Mouse (Mus musculus) forebrain, embryonic 15.5 days (tissue): ENCODE data around the gene Myoz1. TPM values are rescaled to one million over a fixed set of nuclear protein-coding genes. Genes with fewer than 3 reads are reported as not detected.
"Not testable (repeated sequence)": the region's sequence is repeated elsewhere in the genome, so short reads cannot be mapped to it uniquely, and the experiment has no call there.

Source experiments
- ATAC-seq: fragments of 200-750 bp; cut with Nextera tagmentation; replicated peaks from 2 replicates; pipeline ENCODE4 v1.8.0; 2017; ENCODE audit warnings: mild to moderate bottlenecking, moderate TSS enrichment, moderate library complexity
- H3K27ac ChIP-seq: fragments of 300-500 bp; sonication (generic); replicated peaks from 2 replicates; pipeline ENCODE4 v1.5.1; 2015; ENCODE audit warnings: mild to moderate bottlenecking, inconsistent platforms
- H3K27me3 ChIP-seq: fragments of 300-500 bp; sonication (generic); 2 replicates; pipeline ENCODE4 v1.6.1; 2015; ENCODE audit warnings: inconsistent platforms
- H3K36me3 ChIP-seq: fragments of 300-500 bp; sonication (generic); 2 replicates; pipeline ENCODE4 v1.6.1; 2015; ENCODE audit warnings: mild to moderate bottlenecking, inconsistent platforms
- H3K4me1 ChIP-seq: fragments of 300-500 bp; sonication (generic); 2 replicates; pipeline ENCODE4 v1.6.1; 2015; ENCODE audit warnings: inconsistent platforms
- H3K4me2 ChIP-seq: fragments of 300-500 bp; sonication (generic); replicated peaks from 2 replicates; pipeline ENCODE4 v1.6.1; 2015; ENCODE audit warnings: mild to moderate bottlenecking, inconsistent platforms
- H3K4me3 ChIP-seq: fragments of 300-500 bp; sonication (generic); 2 replicates; pipeline ENCODE4 v1.5.1; 2015; ENCODE audit warnings: mild to moderate bottlenecking, inconsistent platforms
- H3K9ac ChIP-seq: fragments of 300-500 bp; sonication (generic); replicated peaks from 2 replicates; pipeline ENCODE4 v1.6.1; 2015; ENCODE audit warnings: mild to moderate bottlenecking, inconsistent platforms
- H3K9me3 ChIP-seq: fragments of 300-500 bp; sonication (generic); 2 replicates; pipeline ENCODE4 v1.6.1; 2016; ENCODE audit warnings: inconsistent platforms
- WGBS: fragments of 180-500 bp; shearing (Covaris S2); methylation state at CpG from one replicate; pipeline ENCODE4 v1.1.7; 2015; ENCODE audit warnings: mixed read lengths; 5-methylcytosine and 5-hydroxymethylcytosine counted together
- polyA plus RNA-seq: library from polyadenylated mRNA; unstranded; fragments of >200 nt; fragmentation: Nextera tagmentation; extraction: Ambion mirVana; gene quantifications from 2 replicates; pipeline ENCODE4 v1.2.1, GENCODE M21; 2015

Myoz1 gene
- polyA plus RNA-seq, 1 experiment from 2014 or later: not detected

- Histone ChIP-seq H3K27ac (no peak overlapping the region), H3K27me3 (no peaks in the 10 kb centered on the region), H3K4me2 (no peak overlapping the region), H3K36me3 (no peaks in the 10 kb centered on the region), H3K4me3 (no peak overlapping the region), H3K9me3 (no peaks in the 10 kb centered on the region), H3K9ac (no peak overlapping the region), H3K4me1 (no peaks in the 10 kb centered on the region)
- no peak for ATAC-seq
- 67% methylated on average over 4 of the region's 4 CpGs for WGBS
Measured at GRCm38 (mm10) chr14:20651722-20652256, 4.6 kb downstream of the Myoz1 start.

GRCm38 (mm10) chr14:20651000-20651399 lies 5.3 kb downstream of the Myoz1 start:
- H3K4me1 ChIP-seq: no peaks in the 10 kb centered on the region
- no peak for ATAC-seq
- H3K36me3 ChIP-seq: no peaks in the 10 kb centered on the region
- H3K9me3 ChIP-seq: no peaks in the 10 kb centered on the region
- 77% methylated on average over 2 of the region's 2 CpGs for WGBS
- H3K27me3 ChIP-seq: no peaks in the 10 kb centered on the region
- H3K9ac ChIP-seq: no peak overlapping the region
- no peak overlapping the region for H3K4me2 ChIP-seq
- no peak overlapping the region for H3K27ac ChIP-seq
- no peak overlapping the region for H3K4me3 ChIP-seq

- Histone ChIP-seq H3K36me3 (no peaks in the 10 kb centered on the region), H3K27me3 (no peaks in the 10 kb centered on the region), H3K9me3 (no peaks in the 10 kb centered on the region), H3K4me2 (no peak overlapping the region), H3K4me3 (no peak overlapping the region), H3K4me1 (peaks cover 5% of the 10 kb centered on the region), H3K27ac (no peak overlapping the region), H3K9ac (no peak overlapping the region)
- no peak for ATAC-seq
Measured at GRCm38 (mm10) chr14:20646381-20646780, 10.0 kb downstream of the Myoz1 start.

- H3K9ac ChIP-seq: no peak overlapping the region
- ATAC-seq: no peak
- WGBS: 23% methylated on average over 3 of the region's 3 CpGs
- no peaks in the 10 kb centered on the region for H3K9me3 ChIP-seq
- no peaks in the 10 kb centered on the region for H3K36me3 ChIP-seq
- H3K27me3 ChIP-seq: no peaks in the 10 kb centered on the region
- H3K4me2 ChIP-seq: no peak overlapping the region
- H3K4me1 ChIP-seq: peaks cover 5% of the 10 kb centered on the region
- H3K4me3 ChIP-seq: no peak overlapping the region
- no peak overlapping the region for H3K27ac ChIP-seq
Measured at GRCm38 (mm10) chr14:20645547-20645946, 10.8 kb downstream of the Myoz1 start.

GRCm38 (mm10) chr14:20641438-20641875 lies 14.9 kb downstream of the Myoz1 start:
- no peaks in the 10 kb centered on the region for H3K9me3 ChIP-seq
- peak overlapping the region; percentile 72 for H3K4me2 ChIP-seq
- peak overlapping the region; percentile 82 for H3K9ac ChIP-seq
- peak overlapping the region; percentile 94 for H3K27ac ChIP-seq
- H3K4me3 ChIP-seq: peak overlapping the region; percentile 90
- 13% methylated on average over 10 of the region's 10 CpGs for WGBS
- H3K36me3 ChIP-seq: no peaks in the 10 kb centered on the region
- peaks cover 12% of the 10 kb centered on the region for H3K4me1 ChIP-seq
- no peaks in the 10 kb centered on the region for H3K27me3 ChIP-seq
- ATAC-seq: no peak

- under 1% methylated on average over 73 of the region's 73 CpGs for WGBS
- no peaks in the 10 kb centered on the region for H3K27me3 ChIP-seq
- peak within 1 kb of the TSS; percentile 94 for H3K27ac ChIP-seq
- H3K9me3 ChIP-seq: no peaks in the 10 kb centered on the region
- peaks cover 12% of the 10 kb centered on the region for H3K4me1 ChIP-seq
- peak; percentile 97 for ATAC-seq
- H3K9ac ChIP-seq: peak within 1 kb of the TSS; percentile 82
- H3K36me3 ChIP-seq: no peaks in the 10 kb centered on the region
- peak within 1 kb of the TSS; percentile 90 for H3K4me3 ChIP-seq
- H3K4me2 ChIP-seq: peak within 1 kb of the TSS; percentile 86
Measured at GRCm38 (mm10) chr14:20640644-20641437, 15.5 kb downstream of the Myoz1 start, which contains the start of gene Usp54. Usp54 (minus strand) TSS chr14:20641063.

GRCm38 (mm10) chr14:20639918-20640619 lies 16.3 kb downstream of the Myoz1 start:
- peak overlapping the region; percentile 94 for H3K27ac ChIP-seq
- peak; percentile 67 for ATAC-seq
- H3K4me3 ChIP-seq: peak overlapping the region; percentile 90
- under 1% methylated on average over 16 of the region's 16 CpGs for WGBS
- no peaks in the 10 kb centered on the region for H3K27me3 ChIP-seq
- no peaks in the 10 kb centered on the region for H3K36me3 ChIP-seq
- peaks cover 12% of the 10 kb centered on the region for H3K4me1 ChIP-seq
- peak overlapping the region; percentile 82 for H3K9ac ChIP-seq
- peak overlapping the region; percentile 86 for H3K4me2 ChIP-seq
- no peaks in the 10 kb centered on the region for H3K9me3 ChIP-seq

GRCm38 (mm10) chr14:20638702-20639101 lies 17.6 kb downstream of the Myoz1 start:
- ATAC-seq: no peak
- H3K4me3 ChIP-seq: no peak overlapping the region
- no peaks in the 10 kb centered on the region for H3K9me3 ChIP-seq
- H3K27me3 ChIP-seq: no peaks in the 10 kb centered on the region
- 88% methylated on average over 6 of the region's 6 CpGs for WGBS
- H3K9ac ChIP-seq: no peak overlapping the region
- no peak overlapping the region for H3K4me2 ChIP-seq
- H3K27ac ChIP-seq: no peak overlapping the region
- no peaks in the 10 kb centered on the region for H3K36me3 ChIP-seq
- H3K4me1 ChIP-seq: peaks cover 12% of the 10 kb centered on the region

- Histone ChIP-seq H3K27ac (no peak overlapping the region), H3K9ac (no peak overlapping the region), H3K9me3 (no peaks in the 10 kb centered on the region), H3K36me3 (no peaks in the 10 kb centered on the region), H3K4me3 (no peak overlapping the region), H3K4me1 (peaks cover 12% of the 10 kb centered on the region), H3K4me2 (no peak overlapping the region), H3K27me3 (no peaks in the 10 kb centered on the region)
- 89% methylated on average over 2 of the region's 2 CpGs for WGBS
- ATAC-seq: no peak
Measured at GRCm38 (mm10) chr14:20637818-20638574, 18.3 kb downstream of the Myoz1 start.

GRCm38 (mm10) chr14:20636968-20637367 lies 19.4 kb downstream of the Myoz1 start:
- ATAC-seq, H3K4me2 ChIP-seq, H3K36me3 ChIP-seq, H3K9me3 ChIP-seq, H3K4me3 ChIP-seq, H3K27me3 ChIP-seq, H3K9ac ChIP-seq, H3K27ac ChIP-seq: not testable (repeated sequence)
- peaks cover 12% of the 10 kb centered on the region for H3K4me1 ChIP-seq
- 98% methylated on average over 3 of the region's 3 CpGs for WGBS

- Histone ChIP-seq H3K9me3 (no peaks in the 10 kb centered on the region), H3K4me1 (peaks cover 7% of the 10 kb centered on the region), H3K36me3 (no peaks in the 10 kb centered on the region), H3K4me2 (no peak overlapping the region), H3K27ac (no peak overlapping the region), H3K4me3 (no peak overlapping the region), H3K27me3 (no peaks in the 10 kb centered on the region), H3K9ac (no peak overlapping the region)
- 96% methylated on average over 2 of the region's 2 CpGs for WGBS
- ATAC-seq: no peak
Measured at GRCm38 (mm10) chr14:20635546-20635945, 20.8 kb downstream of the Myoz1 start.

- Histone ChIP-seq H3K27me3 (no peaks in the 10 kb centered on the region), H3K4me3 (no peak overlapping the region), H3K36me3 (no peaks in the 10 kb centered on the region), H3K27ac (no peak overlapping the region), H3K4me2 (no peak overlapping the region), H3K9me3 (no peaks in the 10 kb centered on the region), H3K9ac (no peak overlapping the region), H3K4me1 (no peaks in the 10 kb centered on the region)
- no peak for ATAC-seq
- 75% methylated on average over 4 of the region's 4 CpGs for WGBS
Measured at GRCm38 (mm10) chr14:20631253-20631652, 25.1 kb downstream of the Myoz1 start.
